Mouse (Mus musculus): Measurements from ENCODE around the gene Mfn2. TPM values are rescaled to one million over a fixed set of nuclear protein-coding genes. Genes with fewer than 3 reads are reported as not detected.
A peak's percentile ranks its signal among the peaks of the same experiment; 100 is the strongest.

The Mfn2 gene
- polyA plus RNA-seq, 1 experiment from 2014 or later, result 33.8 TPM

- no peak overlapping the region for H3K4me2 ChIP-seq (ENCODE audit: low read length)
- H3K27me3 ChIP-seq (replicated peaks; ENCODE audit: control insufficient read depth, insufficient read depth, low read length), result no peaks in the 10 kb centered on the region
- H3K9ac ChIP-seq (ENCODE audit: low read length), result no peak overlapping the region
- H3K4me1 ChIP-seq (ENCODE audit: control insufficient read depth, insufficient read depth, low read length), result no peaks in the 10 kb centered on the region
- WGBS, result 64% methylated on average over 7 of the region's 7 CpGs
- ATAC-seq (peak; percentile 32; the same call in 1 of the 2 replicates), DNase-seq (ENCODE audit: low spot score) (peak; percentile 25)
- no peaks in the 10 kb centered on the region for H3K9me3 ChIP-seq (replicated peaks; ENCODE audit: control insufficient read depth, low read length)
- no peak overlapping the region for H3K27ac ChIP-seq (ENCODE audit: low read depth, low read length)
- no peak overlapping the region for H3K4me3 ChIP-seq (ENCODE audit: low read depth, low read length)
- H3K36me3 ChIP-seq (ENCODE audit: control insufficient read depth, insufficient read depth, low read length), result no peaks in the 10 kb centered on the region
These were observed 24.0 kb upstream of the Mfn2 start for GRCm38 (mm10) chr4:147928540-147928939.

- Histone ChIP-seq H3K4me3 (ENCODE audit: low read depth, low read length) (no peak overlapping the region), H3K9me3 (replicated peaks; ENCODE audit: control insufficient read depth, low read length) (no peaks in the 10 kb centered on the region), H3K4me2 (ENCODE audit: low read length) (no peak overlapping the region), H3K36me3 (ENCODE audit: control insufficient read depth, insufficient read depth, low read length) (no peaks in the 10 kb centered on the region), H3K4me1 (ENCODE audit: control insufficient read depth, insufficient read depth, low read length) (no peaks in the 10 kb centered on the region), H3K9ac (ENCODE audit: low read length) (no peak overlapping the region), H3K27me3 (replicated peaks; ENCODE audit: control insufficient read depth, insufficient read depth, low read length) (no peaks in the 10 kb centered on the region), H3K27ac (ENCODE audit: low read depth, low read length) (no peak overlapping the region)
- 14% methylated on average over 9 of the region's 9 CpGs for WGBS
- DNase-seq (ENCODE audit: low spot score) (no peak), ATAC-seq (no peak)
These were observed 23.6 kb upstream of the Mfn2 start for GRCm38 (mm10) chr4:147928136-147928535.

GRCm38 (mm10) chr4:147927705-147928104 is 23.2 kb upstream of the Mfn2 start:
- Histone ChIP-seq H3K36me3 (ENCODE audit: control insufficient read depth, insufficient read depth, low read length) (no peaks in the 10 kb centered on the region), H3K4me1 (ENCODE audit: control insufficient read depth, insufficient read depth, low read length) (no peaks in the 10 kb centered on the region), H3K9ac (ENCODE audit: low read length) (no peak overlapping the region), H3K27me3 (replicated peaks; ENCODE audit: control insufficient read depth, insufficient read depth, low read length) (no peaks in the 10 kb centered on the region), H3K4me3 (ENCODE audit: low read depth, low read length) (no peak overlapping the region), H3K27ac (ENCODE audit: low read depth, low read length) (no peak overlapping the region), H3K4me2 (ENCODE audit: low read length) (no peak overlapping the region), H3K9me3 (replicated peaks; ENCODE audit: control insufficient read depth, low read length) (no peaks in the 10 kb centered on the region)
- 51% methylated on average over 8 of the region's 8 CpGs for WGBS
- ATAC-seq (no peak), DNase-seq (ENCODE audit: low spot score) (no peak)

- no peak for ATAC-seq
- Histone ChIP-seq H3K9ac (ENCODE audit: low read length) (no peak overlapping the region), H3K9me3 (replicated peaks; ENCODE audit: control insufficient read depth, low read length) (no peaks in the 10 kb centered on the region), H3K4me1 (ENCODE audit: control insufficient read depth, insufficient read depth, low read length) (no peaks in the 10 kb centered on the region), H3K27ac (ENCODE audit: low read depth, low read length) (no peak overlapping the region), H3K36me3 (ENCODE audit: control insufficient read depth, insufficient read depth, low read length) (no peaks in the 10 kb centered on the region), H3K4me3 (ENCODE audit: low read depth, low read length) (no peak overlapping the region), H3K4me2 (ENCODE audit: low read length) (no peak overlapping the region), H3K27me3 (replicated peaks; ENCODE audit: control insufficient read depth, insufficient read depth, low read length) (no peaks in the 10 kb centered on the region)
- 84% methylated on average over 11 of the region's 11 CpGs for WGBS
- no peak for DNase-seq (ENCODE audit: low spot score)
These were observed 17.8 kb upstream of the Mfn2 start for GRCm38 (mm10) chr4:147922341-147922740.

- Histone ChIP-seq H3K27ac (ENCODE audit: low read depth, low read length) (no peak overlapping the region), H3K27me3 (replicated peaks; ENCODE audit: control insufficient read depth, insufficient read depth, low read length) (no peaks in the 10 kb centered on the region), H3K9me3 (replicated peaks; ENCODE audit: control insufficient read depth, low read length) (no peaks in the 10 kb centered on the region), H3K4me1 (ENCODE audit: control insufficient read depth, insufficient read depth, low read length) (no peaks in the 10 kb centered on the region), H3K4me3 (ENCODE audit: low read depth, low read length) (no peak overlapping the region), H3K36me3 (ENCODE audit: control insufficient read depth, insufficient read depth, low read length) (no peaks in the 10 kb centered on the region), H3K9ac (ENCODE audit: low read length) (no peak overlapping the region), H3K4me2 (ENCODE audit: low read length) (no peak overlapping the region)
- no peak; the same call in 1 of the 2 replicates for ATAC-seq
- no peak for DNase-seq (ENCODE audit: low spot score)
- WGBS, result 27% methylated on average over 10 of the region's 10 CpGs
These were observed 16.5 kb upstream of the Mfn2 start for GRCm38 (mm10) chr4:147920973-147921372.

- ATAC-seq, result no peak
- Histone ChIP-seq H3K4me1 (ENCODE audit: control insufficient read depth, insufficient read depth, low read length) (no peaks in the 10 kb centered on the region), H3K9ac (ENCODE audit: low read length) (no peak overlapping the region), H3K36me3 (ENCODE audit: control insufficient read depth, insufficient read depth, low read length) (no peaks in the 10 kb centered on the region), H3K27ac (ENCODE audit: low read depth, low read length) (no peak overlapping the region), H3K4me2 (ENCODE audit: low read length) (no peak overlapping the region), H3K27me3 (replicated peaks; ENCODE audit: control insufficient read depth, insufficient read depth, low read length) (no peaks in the 10 kb centered on the region), H3K9me3 (replicated peaks; ENCODE audit: control insufficient read depth, low read length) (no peaks in the 10 kb centered on the region), H3K4me3 (ENCODE audit: low read depth, low read length) (no peak overlapping the region)
- 59% methylated on average over 7 of the region's 7 CpGs for WGBS
- DNase-seq (ENCODE audit: low spot score), result peak; percentile 55
These were observed 14.1 kb upstream of the Mfn2 start for GRCm38 (mm10) chr4:147918459-147919121.

GRCm38 (mm10) chr4:147909486-147909885 is 5.0 kb upstream of the Mfn2 start:
- 88% methylated on average over 5 of the region's 5 CpGs for WGBS
- no peak for DNase-seq (ENCODE audit: low spot score)
- no peak for ATAC-seq
- no peaks in the 10 kb centered on the region; the same call in 1 of the 2 replicates for H3K4me1 ChIP-seq (ENCODE audit: control insufficient read depth, insufficient read depth, low read length)
- no peak overlapping the region for H3K27ac ChIP-seq (ENCODE audit: low read depth, low read length)
- no peaks in the 10 kb centered on the region for H3K36me3 ChIP-seq (ENCODE audit: control insufficient read depth, insufficient read depth, low read length)
- H3K4me2 ChIP-seq (ENCODE audit: low read length), result no peak overlapping the region
- H3K9ac ChIP-seq (ENCODE audit: low read length), result no peak overlapping the region
- H3K27me3 ChIP-seq (replicated peaks; ENCODE audit: control insufficient read depth, insufficient read depth, low read length), result no peaks in the 10 kb centered on the region
- no peaks in the 10 kb centered on the region for H3K9me3 ChIP-seq (replicated peaks; ENCODE audit: control insufficient read depth, low read length)
- H3K4me3 ChIP-seq (ENCODE audit: low read depth, low read length), result no peak overlapping the region

- Histone ChIP-seq H3K27ac (ENCODE audit: low read depth, low read length) (no peak overlapping the region), H3K27me3 (replicated peaks; ENCODE audit: control insufficient read depth, insufficient read depth, low read length) (no peaks in the 10 kb centered on the region), H3K4me3 (ENCODE audit: low read depth, low read length) (no peak overlapping the region), H3K4me2 (ENCODE audit: low read length) (no peak overlapping the region), H3K36me3 (ENCODE audit: control insufficient read depth, insufficient read depth, low read length) (peaks cover 10% of the 10 kb centered on the region), H3K9me3 (replicated peaks; ENCODE audit: control insufficient read depth, low read length) (no peaks in the 10 kb centered on the region), H3K9ac (ENCODE audit: low read length) (no peak overlapping the region), H3K4me1 (ENCODE audit: control insufficient read depth, insufficient read depth, low read length) (peaks cover 4% of the 10 kb centered on the region)
- DNase-seq (ENCODE audit: low spot score) (no peak), ATAC-seq (no peak)
- WGBS, result 85% methylated on average over 5 of the region's 5 CpGs
These were observed 1.7 kb upstream of the Mfn2 start for GRCm38 (mm10) chr4:147906230-147906629.

- Histone ChIP-seq H3K9me3 (replicated peaks; ENCODE audit: control insufficient read depth, low read length) (no peaks in the 10 kb centered on the region), H3K4me1 (ENCODE audit: control insufficient read depth, insufficient read depth, low read length) (peaks cover 4% of the 10 kb centered on the region), H3K27ac (ENCODE audit: low read depth, low read length) (peak overlapping the region; percentile 30; the same call in 1 of the 2 replicates), H3K4me2 (ENCODE audit: low read length) (peak overlapping the region; percentile 61), H3K9ac (ENCODE audit: low read length) (peak overlapping the region; percentile 81), H3K36me3 (ENCODE audit: control insufficient read depth, insufficient read depth, low read length) (peaks cover 19% of the 10 kb centered on the region), H3K27me3 (replicated peaks; ENCODE audit: control insufficient read depth, insufficient read depth, low read length) (no peaks in the 10 kb centered on the region), H3K4me3 (ENCODE audit: low read depth, low read length) (peak overlapping the region; percentile 88)
- under 1% methylated on average over 8 of the region's 8 CpGs for WGBS
- peak; percentile 30 for DNase-seq (ENCODE audit: low spot score)
- peak; percentile 49 for ATAC-seq
These were observed 671 bp upstream of the Mfn2 start for GRCm38 (mm10) chr4:147905090-147905659.

Data from forebrain, embryonic 14.5 days (tissue).